Mouse (Mus musculus) erythroblast, adult 5-6 weeks (primary cell): Measurements from ENCODE around the gene Pafah1b2. TPM values are rescaled to one million over a fixed set of nuclear protein-coding genes. Genes with fewer than 3 reads are reported as not detected.

Experiments used
- ATAC-seq: replicated peaks from 2 replicates; pipeline ENCODE4 v1.8.0; 2016; ENCODE audit warnings: moderate number of reproducible peaks, mild to moderate bottlenecking, moderate TSS enrichment, inconsistent platforms; ENCODE audit not compliant: poor library complexity, low FRiP score, severe bottlenecking
- total RNA-seq, 2 experiments: library from RNA; stranded (forward) in 1 of 2; stranded (reverse) in 1 of 2; fragments of 150-400 nt in 1 of 2; fragments of 200-764, 138-1000 nt in 1 of 2; gene quantifications; 2 replicates each; pipeline versions ENCODE4 v1.2.3 to v1.2.4; 2015 to 2017; ENCODE audit warnings: low replicate concordance in 2 of 2

The Pafah1b2 gene
- total RNA-seq, 2 experiments from 2014 or later, result 14.2 to 35.8 TPM

DNA sequence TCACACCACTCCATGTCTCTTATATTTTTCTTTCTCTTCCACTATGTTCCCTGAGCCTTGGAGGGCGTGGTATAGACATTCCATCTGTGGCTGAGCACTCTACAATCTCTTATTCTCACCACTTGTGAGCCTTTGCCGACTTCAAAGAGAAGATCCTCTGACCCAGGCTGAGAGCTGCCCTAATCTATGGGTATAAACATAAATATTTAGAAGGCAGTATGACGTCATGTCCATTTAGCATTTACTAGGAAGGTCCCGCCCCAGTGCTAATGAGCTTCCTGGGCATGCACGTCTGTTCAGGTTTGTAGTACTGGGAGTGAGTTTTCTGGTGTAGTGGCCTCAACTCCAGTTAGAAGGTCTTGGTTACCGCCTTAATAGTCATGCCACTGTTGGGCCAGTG lies 17.0 kb upstream of the Pafah1b2 start:
- no peak for ATAC-seq

DNA sequence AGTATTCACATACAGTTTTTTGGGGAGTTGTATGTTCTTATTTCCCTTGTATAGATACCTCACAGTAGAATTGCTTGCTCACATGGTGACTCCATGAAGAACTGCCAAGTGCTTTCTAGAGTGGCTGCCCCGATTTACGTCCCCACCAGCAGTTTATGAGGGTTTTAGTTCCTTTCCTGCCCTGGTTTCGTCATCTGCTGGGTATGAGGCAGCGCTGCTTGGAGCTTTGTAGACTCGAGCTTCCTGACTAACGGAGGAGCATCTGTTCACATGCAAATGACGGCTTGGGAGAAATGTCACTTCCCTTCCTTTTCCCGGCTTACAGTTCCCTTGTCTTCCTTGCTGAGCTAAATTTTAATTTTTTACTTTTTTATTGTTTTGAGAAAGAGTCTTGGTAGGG lies 15.5 kb upstream of the Pafah1b2 start:
- no peak for ATAC-seq

DNA sequence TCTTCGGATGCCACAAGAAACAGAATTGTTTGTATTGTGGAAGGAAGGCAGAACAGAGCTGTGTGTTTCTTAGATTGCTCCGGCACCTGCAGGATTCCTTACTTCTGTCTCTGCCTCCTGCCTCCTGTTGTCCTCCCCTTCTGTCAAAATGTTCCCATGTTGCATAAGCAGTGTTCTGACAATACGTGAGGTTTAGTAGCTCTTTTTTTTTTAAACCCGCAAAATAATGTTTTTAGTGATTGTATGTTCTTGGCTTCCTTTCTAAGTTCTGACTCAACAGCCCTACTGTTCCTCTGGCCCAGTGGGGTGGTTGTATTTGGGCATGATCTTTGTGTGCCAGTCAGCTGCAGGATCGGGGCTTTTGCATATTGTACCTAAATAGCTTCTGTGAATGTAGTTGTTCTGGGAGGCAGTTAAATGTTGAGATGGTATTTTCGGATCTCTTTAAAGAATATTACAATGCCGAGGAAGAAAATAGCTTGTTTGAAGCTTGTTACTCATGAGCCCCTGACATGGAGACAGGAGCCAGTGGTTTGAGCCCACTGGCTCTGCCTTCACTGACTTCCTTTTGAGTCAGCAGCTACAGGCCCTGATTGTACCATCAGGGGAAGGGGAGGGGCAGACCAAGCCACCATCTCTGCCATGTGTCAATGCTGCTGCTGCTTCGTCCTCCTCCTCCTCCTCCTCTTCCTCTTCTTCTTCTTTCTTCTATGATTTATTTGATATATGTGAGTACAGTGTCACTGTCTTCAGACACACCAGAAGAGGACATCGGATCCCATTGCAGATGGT lies 13.8 kb upstream of the Pafah1b2 start:
- ATAC-seq, result no peak

DNA sequence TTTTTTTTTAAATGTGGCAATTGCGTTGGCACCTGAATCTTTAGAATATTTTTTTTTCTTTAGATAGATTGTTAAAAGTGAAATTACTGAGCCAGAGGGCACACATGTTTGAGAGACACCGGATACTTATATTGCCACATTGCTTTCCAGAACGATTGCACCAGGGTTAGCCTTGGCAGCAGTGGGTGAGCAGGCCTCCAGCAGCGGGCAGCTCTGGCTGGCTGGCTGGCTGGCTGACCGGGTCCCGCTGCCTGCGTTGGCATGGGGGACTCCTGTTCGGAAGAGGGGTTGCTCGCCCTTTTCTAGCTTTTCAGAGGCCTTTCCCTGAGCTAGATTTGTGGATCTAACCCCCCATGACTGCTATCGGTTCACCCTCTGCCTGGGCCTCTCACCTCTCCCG lies 11.1 kb upstream of the Pafah1b2 start:
- ATAC-seq, result no peak

- no peak for ATAC-seq
Measured at GRCm38 (mm10) chr9:46019975-46020374, 7.5 kb upstream of the Pafah1b2 start.

GRCm38 (mm10) chr9:46018316-46018715 lies 5.8 kb upstream of the Pafah1b2 start:
- ATAC-seq, result no peak

GRCm38 (mm10) chr9:46016417-46016816 lies 3.9 kb upstream of the Pafah1b2 start:
- no peak for ATAC-seq

GRCm38 (mm10) chr9:46015831-46016230 lies 3.3 kb upstream of the Pafah1b2 start:
- ATAC-seq, result no peak

DNA sequence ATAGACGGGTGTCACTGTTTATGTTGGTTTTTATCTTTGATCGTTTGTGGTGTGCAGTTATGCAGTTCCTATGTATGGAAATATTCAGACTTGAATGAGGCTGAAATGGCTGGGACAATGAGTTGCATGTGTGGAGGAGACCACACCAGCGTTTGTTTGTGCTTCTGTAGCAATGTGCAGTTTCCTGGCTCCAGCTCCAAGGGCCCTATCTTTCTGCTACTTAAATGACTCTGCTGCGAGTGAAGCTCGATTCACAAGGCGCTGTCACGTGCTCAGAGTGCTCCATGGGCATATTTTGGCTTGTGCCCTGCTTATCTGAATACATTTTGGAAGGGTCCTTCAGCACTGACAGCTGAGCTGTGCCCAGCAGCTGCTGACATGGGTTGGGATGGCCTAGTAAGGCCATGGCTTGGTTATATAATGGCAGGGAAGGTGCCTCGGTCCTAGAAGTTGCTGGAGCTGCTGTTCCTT lies 2.6 kb upstream of the Pafah1b2 start:
- 0 out of 2 replicates have a peak, but pooled peaks have one; percentile 36 for ATAC-seq

DNA sequence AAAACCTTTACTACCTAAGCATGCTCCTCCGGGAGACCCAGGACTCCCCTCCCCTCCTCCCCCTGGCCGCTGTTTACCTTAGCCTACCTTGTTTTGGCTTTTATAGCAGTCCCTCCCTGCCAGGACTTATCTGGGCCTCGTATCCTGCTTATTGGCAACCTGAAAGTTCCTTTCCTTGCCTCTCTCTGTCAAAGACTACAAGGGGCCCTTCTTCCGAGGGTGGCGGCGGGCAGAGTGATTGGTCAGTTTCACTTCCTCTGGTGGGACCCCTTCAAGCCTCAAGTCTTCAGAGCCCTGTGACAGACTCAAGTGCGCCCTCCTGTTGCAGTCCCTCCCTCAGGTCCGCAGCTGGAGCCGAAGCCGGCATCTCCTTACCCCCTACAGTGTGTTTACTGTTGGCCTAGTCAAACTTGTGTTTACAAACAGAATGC lies 1.8 kb upstream of the Pafah1b2 start:
- peak; percentile 54 for ATAC-seq

- no peak for ATAC-seq
Measured at GRCm38 (mm10) chr9:46013616-46014015, 1.1 kb upstream of the Pafah1b2 start.

DNA sequence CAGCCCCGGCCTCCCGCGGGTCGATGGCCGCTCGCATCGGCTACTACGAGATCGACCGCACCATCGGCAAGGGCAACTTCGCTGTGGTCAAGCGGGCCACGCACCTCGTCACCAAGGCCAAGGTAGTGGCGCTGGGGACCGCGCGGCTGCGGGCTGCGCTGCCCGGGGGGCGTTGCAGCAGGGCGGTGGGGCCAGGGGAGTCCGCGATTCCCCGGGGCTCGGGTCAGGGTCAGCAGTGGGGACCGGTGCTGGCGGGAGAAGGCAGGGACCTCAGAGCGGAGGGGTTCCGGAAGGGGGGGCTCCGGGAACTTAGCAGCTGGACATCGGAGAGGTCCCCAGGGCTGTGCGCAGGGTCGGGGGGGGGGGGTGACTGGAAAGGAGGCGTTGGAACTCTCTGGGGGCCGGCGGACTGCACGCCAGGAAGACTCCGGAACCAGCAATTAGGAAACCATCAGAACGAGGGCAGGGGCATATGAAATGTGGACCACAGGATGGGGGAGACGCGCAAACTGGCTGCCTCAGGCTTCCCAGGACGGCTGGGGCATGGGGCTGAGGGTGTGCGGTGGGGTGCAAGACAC lies 608 bp upstream of the Pafah1b2 start:
- ATAC-seq, result no peak

- no peak for ATAC-seq
Measured at GRCm38 (mm10) chr9:46011094-46011970, 1.2 kb downstream of the Pafah1b2 start.

DNA sequence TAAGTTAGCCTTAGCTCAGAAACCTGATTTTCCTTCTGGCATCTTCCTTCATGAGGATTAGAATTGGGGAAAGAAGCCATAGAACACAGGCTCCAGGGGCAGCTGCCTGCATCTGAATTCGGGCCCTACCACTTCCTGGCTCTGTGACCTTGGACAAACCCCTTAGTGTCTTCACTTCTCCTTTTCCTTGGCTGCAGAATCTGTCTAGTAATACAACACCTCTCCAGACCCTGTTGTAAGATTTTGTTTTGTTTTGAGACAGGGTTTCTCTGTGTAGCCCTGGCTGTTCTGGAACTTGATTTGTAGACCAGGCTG lies 2.9 kb downstream of the Pafah1b2 start:
- no peak for ATAC-seq

DNA sequence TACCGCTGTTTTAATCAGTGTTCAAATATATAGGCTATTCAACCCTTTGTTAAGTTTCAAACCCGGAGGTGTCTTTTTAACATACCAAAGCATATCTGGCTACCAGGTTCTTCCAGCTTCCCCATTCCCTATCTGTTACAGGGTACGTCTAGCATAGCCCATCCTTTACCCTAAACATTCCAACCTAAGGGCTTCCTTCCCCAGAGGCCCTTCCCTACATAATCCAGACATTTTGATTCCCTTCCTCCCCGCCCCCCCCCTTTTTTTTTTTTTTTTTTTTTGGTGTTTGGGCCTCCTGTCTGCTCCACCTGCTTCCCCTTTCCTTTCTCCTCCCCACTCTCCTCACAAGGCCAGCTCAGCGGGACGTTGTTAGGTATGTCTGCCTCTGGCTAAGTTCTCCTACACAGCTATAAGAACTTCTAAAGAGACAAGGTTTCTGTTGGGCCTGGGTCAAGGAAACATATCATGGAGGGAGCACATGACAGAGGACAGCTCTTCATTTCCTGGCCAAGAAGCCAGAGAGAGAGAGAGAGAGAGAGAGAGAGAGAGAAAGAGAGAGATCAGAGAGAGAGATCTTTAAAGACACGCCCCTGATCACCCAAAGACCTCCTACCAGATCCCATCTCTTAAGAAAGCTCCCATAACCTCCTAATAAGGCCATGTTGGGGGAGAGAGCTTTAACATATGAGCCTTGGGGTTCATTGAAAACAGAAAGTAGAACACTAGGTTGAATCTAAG lies 3.4 kb downstream of the Pafah1b2 start:
- no peak for ATAC-seq

DNA sequence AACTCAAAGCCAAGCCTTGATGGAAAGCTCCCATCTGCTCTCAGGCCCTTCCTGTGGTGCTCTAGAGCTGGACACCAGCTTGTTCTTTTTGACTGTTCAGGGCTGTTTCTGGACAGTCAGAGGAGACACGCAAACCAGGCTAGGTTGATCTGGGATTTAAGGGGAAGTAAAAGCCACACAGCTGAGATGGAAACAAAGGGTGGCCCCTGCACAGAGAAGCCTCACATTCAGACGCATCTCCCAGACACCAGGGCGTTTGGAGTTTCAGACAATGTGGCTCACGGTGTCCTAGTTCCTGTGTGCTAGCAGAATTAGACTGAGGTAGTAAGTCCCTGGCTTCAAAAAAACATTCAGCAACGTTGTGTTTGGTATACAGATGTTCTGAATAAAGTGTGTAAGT lies 6.3 kb downstream of the Pafah1b2 start:
- ATAC-seq, result no peak

DNA sequence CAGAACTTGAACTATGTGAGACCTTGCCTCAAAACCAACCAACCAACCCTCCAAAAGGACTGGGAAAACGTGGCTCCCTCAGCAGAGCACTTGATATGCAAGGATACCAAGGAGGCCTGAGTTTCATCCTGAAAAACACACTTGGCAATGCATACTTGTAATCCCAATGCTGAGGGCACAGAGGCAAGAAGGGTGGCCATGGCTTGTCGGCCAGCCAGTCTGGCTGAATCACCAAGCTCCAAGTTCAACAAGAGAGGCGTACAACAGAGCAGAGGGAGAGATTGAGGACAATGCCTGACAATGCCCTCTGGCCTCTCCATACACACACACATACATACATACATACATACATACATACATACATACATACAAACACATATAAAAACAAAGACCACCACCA lies 8.0 kb downstream of the Pafah1b2 start:
- ATAC-seq, result no peak

DNA sequence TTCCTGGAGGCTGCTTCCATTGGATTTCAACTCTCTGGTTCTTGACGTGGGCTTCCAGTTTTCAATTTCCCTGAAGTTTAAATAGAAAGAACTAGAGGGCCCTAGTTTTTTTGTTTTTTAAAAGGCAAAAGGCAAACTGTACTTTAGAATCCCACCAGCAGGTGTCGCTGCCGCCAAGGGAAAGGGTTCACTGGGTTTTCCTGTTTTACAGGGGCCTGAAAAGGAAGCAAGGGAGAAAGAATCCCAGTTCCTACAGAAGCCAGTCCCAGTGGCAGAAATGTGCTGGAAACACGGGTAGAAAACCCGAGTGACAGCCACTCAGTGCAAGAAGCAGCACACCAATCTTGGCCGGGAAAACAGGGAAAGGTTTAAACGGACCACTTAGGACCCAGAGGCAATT lies 8.8 kb downstream of the Pafah1b2 start:
- ATAC-seq, result peak; percentile 70

DNA sequence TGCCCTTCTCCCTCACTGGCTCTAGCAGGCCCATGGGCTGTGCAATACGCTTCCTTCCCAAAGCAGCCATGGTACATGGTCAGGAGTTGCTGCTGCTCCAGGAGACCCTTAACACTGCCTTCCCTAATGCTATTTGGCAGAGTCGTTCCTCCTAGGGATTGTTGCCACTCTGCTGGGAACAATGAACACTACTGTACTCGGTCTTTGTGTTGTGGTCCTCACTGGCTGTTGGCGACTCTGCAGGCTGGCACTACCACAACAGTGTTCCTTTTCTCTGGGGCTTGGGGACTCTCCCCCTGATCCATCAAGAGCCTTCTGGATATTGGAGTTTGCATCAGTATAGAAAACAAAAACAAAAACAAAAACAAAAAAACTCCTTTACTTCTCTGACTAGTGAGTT lies 13.5 kb downstream of the Pafah1b2 start:
- no peak for ATAC-seq

GRCm38 (mm10) chr9:45985229-45985567 lies 27.3 kb downstream of the Pafah1b2 start:
- 0 out of 2 replicates have a peak, but pooled peaks have one; percentile 40 for ATAC-seq
